Mouse (Mus musculus): ENCODE data around the gene Pramef25. TPM values are rescaled to one million over a fixed set of nuclear protein-coding genes. Genes with fewer than 3 reads are reported as not detected.

Pramef25 gene
- polyA plus RNA-seq (2012; rRNA removed; ENCODE audit: low replicate concordance) = not detected in 2 replicates

DNA sequence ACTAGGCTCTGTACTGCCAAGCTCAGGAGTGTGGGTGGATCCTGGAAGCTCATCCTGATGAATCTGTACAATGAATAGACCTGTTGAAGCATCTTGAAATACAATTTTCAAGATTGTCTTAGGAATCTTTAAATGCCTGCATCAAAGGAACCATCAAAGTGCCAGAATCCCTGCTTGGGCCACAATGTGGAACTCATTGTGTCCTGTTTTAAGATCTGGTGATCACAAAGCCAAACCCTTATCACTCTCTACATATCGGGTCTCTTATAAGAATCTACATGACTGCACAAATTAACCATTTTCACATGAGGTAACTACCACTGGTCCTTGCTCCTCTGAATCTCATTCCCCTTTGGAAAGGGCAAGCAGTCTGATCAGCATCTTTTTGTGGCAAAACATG, at the start of gene Pramef25:
TSS of gene Pramef25 (minus strand) at position 101 of the 400 bp plus-strand sequence.

DNA sequence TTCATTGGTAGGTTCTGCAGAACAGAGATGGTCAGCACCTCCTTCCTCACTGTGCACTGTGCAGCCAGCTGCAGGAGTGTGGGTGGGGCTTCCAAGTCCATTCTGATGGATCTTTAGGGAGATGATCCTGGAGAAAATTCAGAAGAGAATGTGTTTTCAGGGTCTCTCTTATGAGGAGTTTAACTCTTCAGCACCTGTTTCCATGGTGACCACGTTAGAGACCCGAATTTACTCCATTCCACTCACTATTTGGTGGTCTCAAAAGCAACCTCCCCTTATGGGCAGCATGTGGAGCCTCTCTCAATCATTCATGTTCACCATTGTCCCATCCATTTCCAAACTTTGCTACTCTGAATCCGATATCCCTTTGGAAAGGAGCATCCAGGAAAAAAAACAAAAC, 43.5 kb upstream of the Pramef25 start, which contains the start of gene Pramef17:
TSS of gene Pramef17 (minus strand) at position 101 of the 400 bp plus-strand sequence.

DNA sequence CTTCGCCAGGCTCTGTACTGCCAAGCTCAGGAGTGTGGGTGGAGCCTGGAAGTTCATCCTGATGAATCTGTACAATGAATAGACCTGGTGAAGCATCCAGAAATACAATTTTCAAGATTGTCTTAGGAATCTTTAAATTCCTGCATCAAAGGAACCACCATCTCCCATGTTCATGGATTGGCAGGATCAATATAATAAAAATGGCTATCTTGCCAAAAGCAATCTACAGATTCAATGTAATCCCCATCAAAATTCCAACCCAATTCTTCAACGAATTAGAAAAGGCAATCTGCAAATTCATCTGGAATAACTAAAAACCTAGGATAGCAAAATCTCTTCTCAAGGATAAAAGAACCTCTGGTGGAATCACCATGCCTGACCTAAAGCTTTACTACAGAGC, 16.0 kb upstream of the Pramef25 start, which contains the start of gene Gm13101:
TSS of gene Gm13101 (minus strand) at position 101 of the 400 bp plus-strand sequence.

DNA sequence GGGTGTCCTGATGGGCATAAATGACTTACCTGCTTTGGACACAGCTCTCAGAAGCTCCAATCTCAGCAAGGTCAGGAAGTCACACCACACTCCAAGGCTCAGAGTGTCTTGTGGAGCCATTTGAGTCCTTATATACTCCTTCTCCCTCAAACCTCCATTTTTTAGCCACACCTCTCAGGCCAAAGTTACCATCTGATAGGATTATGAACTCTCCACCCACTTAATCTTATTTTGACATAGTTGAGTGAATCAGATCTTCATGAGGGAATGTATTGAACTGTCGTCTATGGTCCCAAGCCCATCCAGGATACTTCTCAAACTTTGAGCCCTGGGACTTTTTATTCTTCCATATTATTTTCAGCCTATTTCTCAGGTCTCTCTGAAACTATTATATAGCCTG, 50.5 kb downstream of the Pramef25 start, which contains the start of gene Pramef6:
TSS of gene Pramef6 (minus strand) at position 101 of the 400 bp plus-strand sequence.

Other genes starting within 250 kb of the Pramef25 start
- gene Gm13089, start 248.3 kb downstream of the Pramef25 start, polyA plus RNA-seq (2012; rRNA removed; ENCODE audit: low replicate concordance) = not detected in 2 replicates
- not detected in 2 replicates for gene Gm13078, start 231.6 kb downstream of the Pramef25 start, polyA plus RNA-seq (2012; rRNA removed; ENCODE audit: low replicate concordance)
- not detected in 2 replicates for gene Gm13023, start 161.7 kb downstream of the Pramef25 start, polyA plus RNA-seq (2012; rRNA removed; ENCODE audit: low replicate concordance)
- gene Gm13084, start 134.9 kb downstream of the Pramef25 start, polyA plus RNA-seq (2012; rRNA removed; ENCODE audit: low replicate concordance) = not detected in 2 replicates
- not detected in 2 replicates for gene Gm13103, start 104.5 kb downstream of the Pramef25 start, polyA plus RNA-seq (2012; rRNA removed; ENCODE audit: low replicate concordance)
- not detected in 2 replicates for gene Pramef6, start 50.6 kb downstream of the Pramef25 start, polyA plus RNA-seq (2012; rRNA removed; ENCODE audit: low replicate concordance)
- gene Gm13101, start 15.9 kb upstream of the Pramef25 start, polyA plus RNA-seq (2012; rRNA removed; ENCODE audit: low replicate concordance) = not detected in 2 replicates
- not detected in 2 replicates for gene Pramef17, start 43.4 kb upstream of the Pramef25 start, polyA plus RNA-seq (2012; rRNA removed; ENCODE audit: low replicate concordance)
- gene Pramel4, start 108.1 kb upstream of the Pramef25 start, polyA plus RNA-seq (2012; rRNA removed; ENCODE audit: low replicate concordance) = not detected in 2 replicates
- gene Gm13102, start 155.5 kb upstream of the Pramef25 start, polyA plus RNA-seq (2012; rRNA removed; ENCODE audit: low replicate concordance) = not detected in 2 replicates
- not detected in 2 replicates for gene Oog3, start 211.6 kb upstream of the Pramef25 start, polyA plus RNA-seq (2012; rRNA removed; ENCODE audit: low replicate concordance)
- gene Oog2, start 239.7 kb upstream of the Pramef25 start, polyA plus RNA-seq (2012; rRNA removed; ENCODE audit: low replicate concordance) = not detected in 2 replicates

Measured in mammary gland, adult 2 months (tissue).